Mouse (Mus musculus) G1E (cell line): ENCODE measurements around the gene Cda.

Source experiments
- CTCF ChIP-seq: IDR thresholded peaks from 2 replicates; pipeline ENCODE4 v1.5.1; 2012; ENCODE audit warnings: low read depth, low read length, inconsistent platforms, mixed read lengths
- TAL1 ChIP-seq: conservative IDR thresholded peaks from 2 replicates; pipeline ENCODE4 v1.6.1; 2012; ENCODE audit warnings: low read depth, low read length, inconsistent platforms, mixed read lengths

- TF ChIP-seq CTCF (no peak), TAL1 (no peak)
Observed at GRCm38 (mm10) chr4:138321488-138321887, 46.3 kb downstream of the Cda start.
